Mouse (Mus musculus) limb, embryonic 14.5 days (tissue): ENCODE results near the gene Arl15. TPM values are rescaled to one million over a fixed set of nuclear protein-coding genes. Genes with fewer than 3 reads are reported as not detected.

Source experiments
- ATAC-seq: fragments of 200-750 bp; cut with Nextera tagmentation; 2 replicates; pipeline ENCODE4 v1.8.0; 2017; ENCODE audit warnings: low read depth, moderate number of reproducible peaks, moderate TSS enrichment; ENCODE audit not compliant: low FRiP score
- DNase-seq: peaks from one replicate; pipeline ENCODE4 v3.0.0-alpha.2; 2015; ENCODE audit warnings: low spot score
- H3K27ac ChIP-seq: fragments of 300-500 bp; sonication (generic); replicated peaks from 2 replicates; pipeline ENCODE4 v1.5.1; 2014; ENCODE audit warnings: low read depth, mild to moderate bottlenecking, low read length, moderate library complexity, mixed read lengths
- H3K27me3 ChIP-seq: fragments of 300-500 bp; sonication (generic); 2 replicates; pipeline ENCODE4 v1.6.1; 2014; ENCODE audit warnings: low read length, mixed read lengths; ENCODE audit not compliant: control insufficient read depth, insufficient read depth
- H3K36me3 ChIP-seq: fragments of 300-500 bp; sonication (generic); 2 replicates; pipeline ENCODE4 v1.6.1; 2014; ENCODE audit warnings: mild to moderate bottlenecking, low read length, moderate library complexity, mixed read lengths; ENCODE audit not compliant: control insufficient read depth, insufficient read depth
- H3K4me1 ChIP-seq: fragments of 300-500 bp; sonication (generic); 2 replicates; pipeline ENCODE4 v1.6.1; 2014; ENCODE audit warnings: antibody characterized with exemption, low read length, mixed read lengths; ENCODE audit not compliant: control insufficient read depth, insufficient read depth
- H3K4me2 ChIP-seq: fragments of 300-500 bp; sonication (generic); replicated peaks from 2 replicates; pipeline ENCODE4 v1.6.1; 2014; ENCODE audit warnings: low read depth, mild to moderate bottlenecking, low read length, moderate library complexity; ENCODE audit not compliant: severe bottlenecking
- H3K4me3 ChIP-seq: fragments of 300-500 bp; sonication (generic); replicated peaks from 2 replicates; pipeline ENCODE4 v1.5.1; 2014; ENCODE audit warnings: low read length
- H3K9ac ChIP-seq: fragments of 300-500 bp; sonication (generic); 2 replicates; pipeline ENCODE4 v1.6.1; 2014; ENCODE audit warnings: mild to moderate bottlenecking, low read depth, low read length, moderate library complexity; ENCODE audit not compliant: severe bottlenecking
- H3K9me3 ChIP-seq: fragments of 300-500 bp; sonication (generic); 2 replicates; pipeline ENCODE4 v1.6.1; 2016; ENCODE audit warnings: low read length; ENCODE audit not compliant: control insufficient read depth
- POLR2A ChIP-seq: fragments of 200-500 bp; IDR thresholded peaks from 2 replicates; pipeline ENCODE4 v1.8.0; 2012; ENCODE audit warnings: inconsistent platforms, mild to moderate bottlenecking, moderate library complexity, borderline replicate concordance; ENCODE audit not compliant: insufficient read depth, insufficient read length; ENCODE audit errors: extremely low read depth
- WGBS: fragments of 180-500 bp; shearing (Covaris S2); extraction: QIAGEN DNeasy Blood & Tissue Kit; methylation state at CpG from one replicate; pipeline ENCODE4 v1.1.7; 2014; 5-methylcytosine and 5-hydroxymethylcytosine counted together
- polyA plus RNA-seq, 2 experiments: library from polyadenylated mRNA; depleted of rRNA in 1 of 2; stranded (reverse) in 1 of 2; unstranded in 1 of 2; fragments of >200 nt; fragmentation: Nextera tagmentation in 1 of 2; extraction: Ambion mirVana in 1 of 2; gene quantifications; 2 replicates each; pipeline versions ENCODE4 v1.2.1 to v1.2.3; 2012 to 2014

Gene Arl15
- polyA plus RNA-seq, 2 experiments: 10.1 to 10.7 TPM

DNA sequence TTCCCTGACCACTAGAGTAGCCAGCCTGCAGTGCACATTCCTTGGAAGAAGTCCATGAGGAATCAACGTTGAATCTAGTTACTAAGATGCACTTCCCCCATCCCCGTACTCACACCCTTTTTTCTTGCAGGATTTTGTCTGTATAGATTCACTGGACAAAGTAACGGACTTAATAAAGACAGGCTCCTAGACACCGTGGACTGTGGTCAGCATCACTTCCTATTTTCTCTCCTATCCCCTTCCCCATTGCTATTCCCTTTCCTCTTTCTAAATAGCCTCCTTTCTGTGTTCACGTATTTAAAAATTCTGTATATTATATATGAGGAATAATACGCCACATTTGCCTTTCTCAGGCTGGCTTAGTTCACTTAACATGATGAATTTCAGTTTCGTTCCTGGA lies 277.1 kb downstream of the Arl15 start:
- H3K27me3 ChIP-seq: no peaks in the 10 kb centered on the region
- WGBS: 95% methylated on average over 7 of the region's 7 CpGs
- TF ChIP-seq POLR2A: no peak
- no peaks in the 10 kb centered on the region for H3K9me3 ChIP-seq
- ATAC-seq (no peak), DNase-seq (no peak)
- H3K27ac ChIP-seq: no peak overlapping the region
- no peak overlapping the region for H3K4me3 ChIP-seq
- H3K4me2 ChIP-seq: no peak overlapping the region
- H3K4me1 ChIP-seq: no peaks in the 10 kb centered on the region
- H3K36me3 ChIP-seq: no peaks in the 10 kb centered on the region
- H3K9ac ChIP-seq: no peak overlapping the region

DNA sequence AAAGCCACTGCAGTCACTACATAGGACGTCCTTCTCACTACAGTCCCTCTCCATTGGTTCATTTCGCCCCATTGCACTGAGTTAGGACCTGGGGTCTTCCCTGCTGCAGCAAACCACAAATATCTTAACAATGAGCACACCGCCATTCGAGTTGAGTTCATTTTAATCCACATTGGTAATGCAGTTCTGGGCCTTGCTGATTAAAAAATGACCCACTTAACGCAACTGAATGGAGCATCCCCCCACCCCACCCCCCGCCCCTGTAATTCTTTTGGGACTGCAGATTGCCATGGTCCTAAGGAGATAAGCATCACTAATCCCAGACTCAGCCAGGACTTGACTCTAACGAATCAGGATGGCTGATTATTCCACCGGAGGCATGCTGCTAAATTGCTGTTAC lies 280.2 kb downstream of the Arl15 start:
- Histone ChIP-seq H3K36me3 (no peaks in the 10 kb centered on the region), H3K4me3 (no peak overlapping the region), H3K27me3 (no peaks in the 10 kb centered on the region), H3K9ac (no peak overlapping the region), H3K9me3 (no peaks in the 10 kb centered on the region), H3K4me1 (no peaks in the 10 kb centered on the region), H3K4me2 (no peak overlapping the region), H3K27ac (no peak overlapping the region)
- TF ChIP-seq POLR2A: no peak
- 57% methylated on average over 8 of the region's 8 CpGs for WGBS
- no peak for DNase-seq
- no peak for ATAC-seq

DNA sequence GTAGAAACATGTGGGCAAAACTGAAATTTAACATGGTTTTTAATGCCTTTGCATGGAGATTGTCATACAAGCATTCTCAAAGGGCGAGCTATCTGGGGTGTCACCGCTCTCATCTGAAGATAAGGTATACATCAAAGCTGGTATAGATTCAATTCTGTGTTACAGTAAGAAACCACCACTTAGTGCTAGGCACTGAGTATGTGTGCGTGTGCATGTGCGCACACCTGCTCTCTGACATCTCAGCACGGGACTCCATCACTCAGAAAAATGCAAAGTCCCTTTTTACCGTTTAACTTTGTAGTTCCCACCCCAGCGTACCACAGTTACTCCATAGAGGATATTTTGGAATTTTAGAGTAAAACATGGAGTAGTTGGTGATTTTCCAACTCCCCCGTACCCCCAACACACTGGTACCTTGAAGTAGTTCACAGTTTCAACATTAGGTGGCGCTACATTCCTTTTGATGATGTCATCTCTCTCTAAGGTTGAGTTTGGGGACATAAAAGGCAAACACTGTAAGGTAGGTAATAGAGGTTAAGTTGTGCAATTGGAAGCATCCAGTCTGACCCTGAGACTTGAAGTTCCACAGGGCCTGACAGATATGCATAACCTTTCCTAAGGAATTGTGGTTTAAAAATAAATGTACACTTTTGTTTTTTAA lies 281.5 kb downstream of the Arl15 start:
- 65% methylated on average over 9 of the region's 9 CpGs for WGBS
- Histone ChIP-seq H3K4me3 (no peak overlapping the region), H3K4me1 (peaks cover 5% of the 10 kb centered on the region; the same call in 1 of the 2 replicates), H3K27me3 (no peaks in the 10 kb centered on the region), H3K4me2 (no peak overlapping the region), H3K27ac (no peak overlapping the region), H3K9me3 (no peaks in the 10 kb centered on the region), H3K36me3 (no peaks in the 10 kb centered on the region), H3K9ac (no peak overlapping the region)
- no peak for ATAC-seq
- peak; percentile 74 for DNase-seq
- no peak for TF ChIP-seq POLR2A

DNA sequence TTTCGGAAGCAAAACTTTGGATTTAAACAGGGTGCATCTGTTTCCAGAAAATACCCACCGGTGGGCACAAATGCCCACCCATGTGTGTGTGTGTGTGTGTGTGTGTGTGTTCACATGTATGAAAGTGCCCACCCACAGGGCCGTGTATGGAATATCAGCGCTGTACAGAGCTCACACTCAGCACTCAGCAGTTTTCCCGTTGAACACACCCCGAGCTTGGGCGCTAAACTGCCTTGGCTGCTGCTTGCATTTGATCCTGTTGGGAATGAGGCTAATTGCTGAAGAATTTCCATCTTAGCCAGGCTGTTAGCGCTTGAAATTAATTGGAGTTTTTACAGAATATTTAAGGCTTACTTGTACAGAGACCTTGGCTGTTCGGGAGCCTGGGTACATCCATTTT lies 282.9 kb downstream of the Arl15 start:
- Histone ChIP-seq H3K4me2 (no peak overlapping the region), H3K9me3 (no peaks in the 10 kb centered on the region), H3K27ac (no peak overlapping the region), H3K27me3 (no peaks in the 10 kb centered on the region), H3K4me3 (no peak overlapping the region), H3K4me1 (peaks cover 6% of the 10 kb centered on the region; the same call in 1 of the 2 replicates), H3K36me3 (no peaks in the 10 kb centered on the region), H3K9ac (no peak overlapping the region)
- ATAC-seq (no peak), DNase-seq (no peak)
- no peak for TF ChIP-seq POLR2A
- whole genome bisulfite sequencing: 71% methylated on average over 9 of the region's 9 CpGs

GRCm38 (mm10) chr13:114077584-114078270 lies 283.4 kb downstream of the Arl15 start:
- WGBS: 71% methylated on average over 17 of the region's 17 CpGs
- TF ChIP-seq POLR2A: no peak

More at GRCm38 (mm10) chr13:114077584-114078270, 283.4 kb downstream of the Arl15 start:
- H3K9ac ChIP-seq: no peak overlapping the region
- peaks cover 6% of the 10 kb centered on the region; the same call in 1 of the 2 replicates for H3K4me1 ChIP-seq
- H3K4me3 ChIP-seq: no peak overlapping the region
- no peaks in the 10 kb centered on the region for H3K27me3 ChIP-seq
- DNase-seq: no peak
- no peak for ATAC-seq
- H3K4me2 ChIP-seq: no peak overlapping the region
- no peak overlapping the region for H3K27ac ChIP-seq
- H3K36me3 ChIP-seq: no peaks in the 10 kb centered on the region
- no peaks in the 10 kb centered on the region for H3K9me3 ChIP-seq
